Mouse (Mus musculus) left cerebral cortex, postnatal 25 days (tissue): Measurements from ENCODE around the gene Sult2b1. TPM values are rescaled to one million over a fixed set of nuclear protein-coding genes. Genes with fewer than 3 reads are reported as not detected.

Experiments used
- DNase-seq, 2 experiments: peaks; one replicate each; pipeline ENCODE4 v3.0.0; 2022; ENCODE audit warnings: low spot score in 2 of 2, mixed read lengths in 1 of 2
- intact Hi-C: fragments of 180-260 bp; cut with DNase I; formaldehyde crosslinking; loops from one replicate; pipeline ENCODE4 v1.15.1; 2025
- total RNA-seq, 2 experiments: library from RNA; stranded (reverse); gene quantifications; 2 replicates each; pipeline ENCODE4 v1.2.3; 2021

Sult2b1 gene
- total RNA-seq, 2 experiments from 2014 or later: 8.6 to 12.4 TPM

GRCm38 (mm10) chr7:45704730-45705442, 79.6 kb downstream of the Sult2b1 start, which contains the start of gene Dbp:
Gene Dbp (plus strand): TSS chr7:45705088.
- intact Hi-C loops: loop anchor here (10.0 kb wide), 1 partner anchor 240 kb away; the partner anchor contains the start of gene Bax

GRCm38 (mm10) chr7:45704046-45704559, 80.4 kb downstream of the Sult2b1 start:
- intact Hi-C loops: loop anchor here (10.0 kb wide), 1 partner anchor 239 kb away; the partner anchor contains the start of gene Bax
- peak; percentile 83 to 93 for DNase-seq

More at GRCm38 (mm10) chr7:45704730-45705442, 79.6 kb downstream of the Sult2b1 start, which contains the start of gene Dbp:
- peak; percentile 100 for DNase-seq

DNA sequence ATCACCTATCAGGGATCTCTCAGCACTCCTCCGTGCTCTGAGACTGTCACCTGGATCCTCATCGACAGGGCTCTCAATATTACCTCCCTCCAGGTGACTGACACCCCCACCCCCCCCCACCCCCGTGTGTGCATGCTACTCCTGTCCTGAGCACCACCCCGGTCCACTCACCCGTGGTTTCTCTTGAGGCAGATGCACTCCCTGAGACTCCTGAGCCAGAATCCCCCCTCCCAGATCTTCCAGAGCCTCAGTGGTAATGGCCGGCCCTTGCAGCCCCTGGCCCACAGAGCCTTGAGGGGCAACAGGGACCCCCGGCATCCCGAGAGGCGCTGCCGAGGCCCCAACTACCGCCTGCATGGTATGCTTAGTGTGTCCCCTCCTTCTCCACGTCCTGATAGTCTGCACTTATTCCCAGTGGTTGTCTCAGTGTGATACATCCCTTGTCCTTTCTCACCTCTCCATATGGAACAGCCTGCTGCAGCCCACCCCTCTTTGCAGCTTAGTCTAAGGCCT, 80.9 kb downstream of the Sult2b1 start:
- intact Hi-C loops: loop anchor here (10.0 kb wide), 1 partner anchor 239 kb away; the partner anchor contains the start of gene Bax
- DNase-seq: no peak

GRCm38 (mm10) chr7:45702809-45703520, 81.5 kb downstream of the Sult2b1 start:
- no peak for DNase-seq
- intact Hi-C loops: loop anchor here (10.0 kb wide), 1 partner anchor 238 kb away; the partner anchor contains the start of gene Bax

GRCm38 (mm10) chr7:45702316-45702715, 82.2 kb downstream of the Sult2b1 start:
- DNase-seq: no peak
- intact Hi-C loops: loop anchor here (10.0 kb wide), 1 partner anchor 238 kb away; the partner anchor contains the start of gene Bax

DNA sequence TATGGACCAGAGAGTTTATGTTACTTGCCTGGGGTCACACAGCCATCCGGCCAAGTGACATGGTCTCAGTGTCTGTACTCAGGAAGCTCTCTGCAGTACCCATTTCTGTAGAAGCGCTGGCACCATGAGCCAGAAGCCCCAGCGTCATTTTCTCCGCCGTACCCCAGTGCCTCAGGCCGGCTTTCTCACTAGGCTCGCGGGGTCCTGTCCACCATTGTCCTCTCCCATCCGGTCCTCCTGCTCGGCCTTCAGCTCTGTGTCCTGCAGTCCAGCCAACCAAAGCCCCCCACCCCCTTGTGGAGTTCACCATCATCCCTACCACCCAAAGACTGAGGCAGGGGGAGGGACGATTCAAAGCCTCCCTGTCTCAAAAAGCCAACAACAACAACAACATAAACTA, 82.9 kb downstream of the Sult2b1 start:
- intact Hi-C loops: loop anchor here (10.0 kb wide), 1 partner anchor 237 kb away; the partner anchor contains the start of gene Bax

DNA sequence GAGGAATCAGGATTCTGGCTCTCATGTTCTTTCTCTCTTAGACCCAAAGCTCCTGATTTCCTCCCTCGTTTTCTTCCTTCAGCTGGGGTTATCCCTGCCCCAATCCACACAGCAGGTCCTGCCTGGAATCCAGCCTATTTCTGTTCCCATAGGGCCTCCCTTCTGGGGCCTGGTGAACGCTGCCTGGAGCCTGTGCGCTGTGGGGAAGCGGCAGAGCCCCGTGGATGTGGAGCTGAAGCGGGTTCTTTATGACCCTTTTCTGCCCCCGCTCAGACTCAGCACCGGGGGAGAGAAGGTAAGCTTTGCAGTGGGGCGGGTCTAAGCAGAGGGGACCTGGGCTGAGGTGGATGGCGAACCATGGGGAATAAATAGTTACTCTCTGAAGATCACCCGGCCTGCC, 83.4 kb downstream of the Sult2b1 start:
- no peak for DNase-seq
- intact Hi-C loops: loop anchor here (10.0 kb wide), 1 partner anchor 236 kb away; the partner anchor contains the start of gene Bax

More for the DNA sequence above, 82.9 kb downstream of the Sult2b1 start:
- DNase-seq: no peak

DNA sequence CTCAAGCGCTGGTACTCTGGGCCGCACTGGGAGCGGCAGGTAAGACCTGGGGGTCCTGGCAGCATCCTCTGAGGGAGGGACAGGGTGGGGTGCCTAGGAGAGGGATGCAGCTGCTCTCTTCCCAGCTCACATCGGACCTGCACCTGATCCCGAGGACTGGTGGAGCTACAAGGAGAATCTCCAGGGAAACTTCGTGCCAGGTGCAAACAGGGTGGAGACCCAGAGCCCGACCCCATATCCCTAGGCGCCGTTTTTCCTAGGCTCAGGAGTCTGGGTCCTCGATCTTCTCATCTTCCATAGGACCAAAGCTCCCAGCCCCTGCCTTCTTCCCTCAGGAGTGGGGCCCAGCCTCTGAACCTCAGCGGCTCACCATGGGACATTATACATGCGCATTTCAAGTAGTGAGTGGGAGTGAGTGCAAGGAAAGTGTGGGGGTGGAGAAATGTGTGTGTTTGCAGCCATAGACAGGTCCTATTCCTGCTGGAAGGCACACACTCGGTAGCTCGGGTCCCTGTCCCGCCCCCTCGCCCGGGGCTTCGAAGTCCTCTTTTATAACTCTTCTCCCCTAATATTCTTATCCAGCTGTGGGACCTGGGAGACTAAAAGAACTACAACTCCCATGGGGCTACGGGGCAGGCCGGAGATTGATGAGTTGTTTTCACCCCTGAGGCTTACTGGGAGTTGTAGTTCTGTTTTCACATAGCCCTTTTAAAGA, 84.0 kb downstream of the Sult2b1 start:
- intact Hi-C loops: loop anchor here (10.0 kb wide), 1 partner anchor 236 kb away; the partner anchor contains the start of gene Bax
- peak; percentile 81 to 94 for DNase-seq

- DNase-seq: peak in 1 of 2 experiments; percentile 65
- intact Hi-C loops: loop anchor here (10.0 kb wide), 1 partner anchor 235 kb away; the partner anchor contains the start of gene Bax
Measured at GRCm38 (mm10) chr7:45699523-45700141, 84.8 kb downstream of the Sult2b1 start, which contains the start of gene Car11. Gene Car11 (plus strand): TSS chr7:45699843.

GRCm38 (mm10) chr7:45697894-45698293, 86.6 kb downstream of the Sult2b1 start:
- intact Hi-C loops: no loop called here
- DNase-seq: no peak

DNA sequence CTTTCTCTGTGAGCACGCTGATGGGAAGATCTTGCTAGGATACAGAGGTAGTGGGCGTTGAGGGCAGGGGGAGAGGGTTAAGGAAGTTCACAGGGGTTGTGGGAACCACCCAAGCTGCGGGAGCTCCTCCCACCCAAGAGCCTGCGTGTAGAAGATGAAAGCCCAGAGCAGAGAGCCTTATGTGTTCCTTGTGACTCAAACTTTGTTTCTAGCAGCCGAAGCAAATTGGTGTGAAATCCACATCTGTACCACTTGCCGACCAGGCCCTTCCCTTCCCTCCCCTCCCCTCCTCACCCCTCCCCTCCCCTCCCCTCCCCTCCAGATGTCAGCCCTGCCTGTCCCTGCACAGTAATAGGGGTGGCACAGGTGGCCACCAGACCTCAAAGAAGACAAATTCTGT, 89.4 kb downstream of the Sult2b1 start:
- intact Hi-C loops: no loop called here
- DNase-seq: no peak

- DNase-seq: no peak
- intact Hi-C loops: no loop called here
Measured at GRCm38 (mm10) chr7:45693921-45694591, 90.4 kb downstream of the Sult2b1 start, which contains the start of gene Sec1. Gene Sec1 (minus strand): TSS chr7:45694402.

DNA sequence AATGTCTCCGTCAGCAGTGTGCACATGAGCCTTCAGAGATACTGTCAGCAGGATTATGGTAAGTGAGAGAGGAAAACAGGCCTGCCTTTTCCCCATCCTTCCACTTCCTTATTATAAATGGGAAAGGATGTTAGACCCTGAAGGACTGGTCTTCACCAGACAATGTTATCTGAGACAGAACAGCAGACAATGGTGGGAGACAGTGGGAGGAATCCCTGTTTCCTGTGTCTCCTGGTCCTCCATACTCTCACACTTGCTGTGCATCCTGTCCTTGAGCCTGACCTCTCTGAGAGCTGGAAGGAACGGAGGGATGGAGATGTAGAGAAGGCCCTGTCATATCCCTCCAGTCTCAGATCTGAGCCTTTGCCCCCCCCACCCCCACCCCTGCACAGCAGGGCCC, 92.1 kb downstream of the Sult2b1 start:
- intact Hi-C loops: no loop called here

DNA sequence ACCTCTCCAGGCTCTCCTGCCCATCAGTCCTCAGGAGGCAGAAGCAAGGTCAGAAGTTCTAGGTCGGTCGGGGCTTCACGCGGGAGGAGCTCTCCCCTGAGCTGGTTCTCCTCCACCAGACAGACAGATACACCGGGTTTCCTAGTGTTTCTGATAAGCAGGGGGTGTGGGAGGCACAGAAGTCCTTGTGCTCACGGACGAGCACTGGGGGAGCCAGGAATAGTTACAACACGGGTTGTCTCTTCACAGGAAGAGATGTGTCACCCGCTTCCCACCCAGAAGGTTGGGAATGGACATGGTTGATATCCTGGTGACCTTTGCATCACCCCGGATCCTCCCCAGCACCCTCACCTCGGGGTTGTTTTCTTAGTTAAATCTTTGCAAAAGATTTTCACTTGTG, 94.7 kb downstream of the Sult2b1 start:
- intact Hi-C loops: no loop called here
- no peak for DNase-seq

More for the DNA sequence above, 92.1 kb downstream of the Sult2b1 start:
- DNase-seq: no peak

- DNase-seq: no peak
- intact Hi-C loops: no loop called here
Measured at GRCm38 (mm10) chr7:45689099-45689498, 95.4 kb downstream of the Sult2b1 start.

DNA sequence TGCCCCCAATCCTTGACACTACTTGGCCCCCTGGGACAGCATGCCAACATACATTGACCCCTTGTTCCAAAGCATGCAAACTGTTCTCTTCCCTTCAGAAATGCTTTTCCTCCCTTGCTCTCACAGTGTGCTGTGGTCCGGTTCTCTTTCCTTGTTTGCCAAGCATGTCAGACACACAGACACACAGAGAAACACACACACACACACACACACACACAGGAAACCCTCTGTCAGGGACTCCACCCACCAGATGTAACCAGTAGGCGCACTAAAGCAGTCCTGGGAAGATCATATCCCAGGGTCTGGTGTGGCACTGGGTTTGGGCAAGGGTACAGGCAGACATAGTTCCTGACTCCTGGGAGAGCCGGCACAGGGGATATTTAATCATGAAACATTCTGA, 97.6 kb downstream of the Sult2b1 start:
- intact Hi-C loops: no loop called here

DNA sequence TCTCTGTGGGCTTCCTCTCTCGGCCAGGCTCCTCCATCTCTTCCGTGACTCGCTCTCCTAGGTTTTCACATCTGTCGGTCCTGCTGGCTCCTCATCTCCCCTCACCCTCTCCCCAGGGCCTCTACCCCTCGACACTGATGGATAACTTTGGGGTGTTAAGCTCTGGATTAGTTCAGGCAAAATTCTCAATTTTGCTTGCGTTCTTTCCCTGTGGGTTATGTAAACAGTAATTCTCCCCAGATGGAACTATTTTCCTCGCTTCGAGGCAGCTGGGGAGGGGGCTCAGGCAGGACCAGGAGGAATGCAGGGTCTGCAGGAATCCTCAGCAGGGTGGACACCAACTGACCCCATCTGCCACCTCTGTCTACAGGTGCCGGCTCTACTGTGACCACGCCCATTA, 98.7 kb downstream of the Sult2b1 start:
- intact Hi-C loops: no loop called here
- no peak for DNase-seq

More for the DNA sequence above, 97.6 kb downstream of the Sult2b1 start:
- DNase-seq: no peak
